Mouse (Mus musculus) E14TG2a.4 (cell line): ENCODE results near the gene Hs6st1.

Source experiments
- H3K27me3 ChIP-seq: 2 replicates; pipeline ENCODE4 v1.6.1; 2014; ENCODE audit warnings: low read length, control low read depth; ENCODE audit not compliant: insufficient read depth
- H3K36me3 ChIP-seq: 2 replicates; pipeline ENCODE4 v1.6.1; 2014; ENCODE audit warnings: low read length, control low read depth; ENCODE audit not compliant: insufficient read depth
- H3K4me1 ChIP-seq: replicated peaks from 2 replicates; pipeline ENCODE4 v1.6.1; 2014; ENCODE audit warnings: low read depth, low read length, control low read depth
- H3K4me3 ChIP-seq: replicated peaks from 2 replicates; pipeline ENCODE4 v1.5.1; 2014; ENCODE audit warnings: mild to moderate bottlenecking, low read length
- H3K9me3 ChIP-seq: 2 replicates; pipeline ENCODE4 v1.6.1; 2014; ENCODE audit warnings: low read length, control low read depth
- CTCF ChIP-seq: conservative IDR thresholded peaks from 2 replicates; pipeline ENCODE4 v1.5.1; 2014; ENCODE audit warnings: low read length
- NANOG ChIP-seq: IDR thresholded peaks from 2 replicates; pipeline ENCODE4 v1.6.1; 2014; ENCODE audit warnings: borderline replicate concordance, low read length, mixed read lengths
- POU5F1 ChIP-seq: IDR thresholded peaks from 2 replicates; pipeline ENCODE4 v1.6.1; 2014; ENCODE audit warnings: low read length, borderline replicate concordance

The Hs6st1 gene

DNA sequence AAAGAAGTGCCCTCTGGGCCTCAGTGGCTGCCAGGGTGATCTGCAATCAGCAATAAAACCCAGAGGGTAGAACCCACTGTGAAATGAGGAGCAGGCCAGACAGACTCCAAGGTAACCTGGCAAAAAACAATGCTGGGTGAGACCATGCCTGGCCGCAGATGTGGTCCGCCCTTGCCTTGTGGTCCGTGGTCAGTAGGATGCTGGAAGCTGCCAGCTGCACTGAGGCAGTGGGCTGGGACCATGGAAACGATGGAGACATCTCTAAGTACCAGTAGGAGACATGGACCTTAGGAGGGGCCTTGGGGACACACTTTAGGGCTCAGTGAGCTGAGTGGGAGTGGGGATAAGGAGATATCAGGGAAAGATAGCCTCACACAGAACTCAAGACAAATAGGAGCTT lies 64.0 kb downstream of the Hs6st1 start:
- Histone ChIP-seq H3K27me3 (0 out of 2 replicates have a peak, but pooled peaks cover 3% of the 10 kb centered on the region), H3K9me3 (peaks cover 7% of the 10 kb centered on the region; the same call in 1 of the 2 replicates), H3K4me1 (peaks cover 15% of the 10 kb centered on the region), H3K4me3 (no peak overlapping the region), H3K36me3 (no peaks in the 10 kb centered on the region)
- TF ChIP-seq NANOG: no peak
- no peak for TF ChIP-seq POU5F1
- TF ChIP-seq CTCF: no peak

DNA sequence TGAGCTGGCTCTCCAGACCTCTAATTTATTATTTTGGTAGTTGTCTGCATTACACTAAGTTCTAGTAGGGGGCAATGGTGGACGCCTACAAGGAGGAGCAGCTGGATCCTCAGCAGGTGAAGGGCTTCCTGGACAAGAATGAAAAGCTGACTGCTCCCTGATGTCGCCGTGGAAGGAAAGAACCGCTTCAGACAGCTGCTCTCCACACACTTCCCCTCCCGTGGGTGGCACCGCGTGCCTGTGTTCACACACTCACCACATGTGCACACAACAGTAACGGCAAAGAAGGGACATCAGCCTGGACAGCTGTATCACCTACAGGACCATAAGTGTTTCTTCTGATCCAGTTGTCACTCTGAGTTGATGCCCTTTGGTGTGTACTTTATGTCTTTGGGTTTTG lies 64.8 kb downstream of the Hs6st1 start:
- H3K4me3 ChIP-seq: no peak overlapping the region
- peaks cover 7% of the 10 kb centered on the region; the same call in 1 of the 2 replicates for H3K9me3 ChIP-seq
- H3K4me1 ChIP-seq: peaks cover 18% of the 10 kb centered on the region
- H3K27me3 ChIP-seq: no peaks in the 10 kb centered on the region
- no peaks in the 10 kb centered on the region for H3K36me3 ChIP-seq
- no peak for TF ChIP-seq CTCF
- no peak for TF ChIP-seq NANOG
- TF ChIP-seq POU5F1: no peak

DNA sequence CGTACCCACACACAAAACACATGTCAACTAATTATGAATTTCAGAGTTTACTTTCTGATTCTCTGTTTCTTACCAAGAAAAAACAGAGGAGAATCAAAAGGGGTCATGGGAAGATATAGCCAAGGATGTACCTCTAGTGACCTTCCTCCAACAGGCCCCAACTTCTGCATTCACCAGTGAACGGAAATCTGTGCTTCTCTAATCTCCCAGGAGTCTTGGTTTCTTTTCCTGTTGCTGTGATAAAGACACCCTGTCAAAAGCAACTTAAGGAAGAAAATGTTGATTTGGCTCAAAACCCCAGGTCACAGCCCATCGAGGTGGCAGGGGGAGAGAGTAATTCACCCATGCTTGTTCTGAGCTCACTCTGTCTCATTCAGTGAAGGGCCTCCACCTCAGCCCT lies 65.4 kb downstream of the Hs6st1 start:
- no peak for TF ChIP-seq POU5F1
- no peak for TF ChIP-seq NANOG
- Histone ChIP-seq H3K9me3 (peaks cover 7% of the 10 kb centered on the region; the same call in 1 of the 2 replicates), H3K4me1 (peaks cover 21% of the 10 kb centered on the region), H3K4me3 (no peak overlapping the region), H3K36me3 (no peaks in the 10 kb centered on the region), H3K27me3 (no peaks in the 10 kb centered on the region)

DNA sequence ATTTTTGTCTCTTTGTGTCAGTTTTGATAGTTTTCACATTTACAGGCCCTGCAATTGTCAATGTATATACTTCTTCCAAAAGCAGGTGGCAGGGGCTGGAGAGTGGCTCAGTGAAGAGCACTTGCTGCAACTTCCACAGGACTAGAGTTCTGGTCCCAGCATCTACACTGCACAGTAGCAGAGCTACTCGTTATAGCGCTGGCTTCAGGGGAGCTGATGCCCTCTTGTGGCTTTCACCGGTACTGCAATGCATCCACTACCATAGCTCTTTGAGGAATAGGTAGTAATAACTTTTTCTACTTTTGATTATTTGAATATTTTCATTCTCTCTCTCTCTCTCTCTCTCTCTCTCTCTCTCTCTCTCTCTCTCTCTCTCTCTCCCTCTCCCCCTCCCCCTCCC lies 66.4 kb downstream of the Hs6st1 start:
- Histone ChIP-seq H3K36me3 (no peaks in the 10 kb centered on the region), H3K4me1 (peaks cover 21% of the 10 kb centered on the region), H3K27me3 (no peaks in the 10 kb centered on the region), H3K4me3 (no peak overlapping the region), H3K9me3 (peaks cover 7% of the 10 kb centered on the region; the same call in 1 of the 2 replicates)
- peak; percentile 98 for TF ChIP-seq CTCF
- TF ChIP-seq NANOG: no peak
- no peak for TF ChIP-seq POU5F1

DNA sequence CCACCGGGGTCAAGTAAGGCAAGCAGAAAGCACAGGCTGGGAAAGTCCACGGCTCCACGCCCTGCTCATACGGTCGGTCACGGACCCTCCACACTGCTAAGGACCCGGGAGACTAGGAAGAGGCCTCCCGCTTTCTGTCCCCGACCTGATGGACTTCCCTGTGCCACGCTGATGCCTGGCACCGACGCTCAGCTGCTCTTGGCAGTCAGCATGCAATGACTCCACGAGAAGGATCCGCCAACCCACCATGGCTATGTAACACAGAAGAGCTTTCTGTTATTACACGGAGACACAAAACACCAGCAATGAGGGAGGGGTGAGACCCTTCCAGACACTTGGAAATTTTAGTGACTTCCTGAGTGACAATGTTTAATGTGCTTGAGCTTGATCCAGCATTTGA lies 72.1 kb downstream of the Hs6st1 start:
- no peak overlapping the region for H3K4me3 ChIP-seq
- no peak for TF ChIP-seq POU5F1
- no peak for TF ChIP-seq CTCF
- TF ChIP-seq NANOG: no peak
- 0 out of 2 replicates have a peak, but pooled peaks cover 6% of the 10 kb centered on the region for H3K4me1 ChIP-seq
- H3K27me3 ChIP-seq: no peaks in the 10 kb centered on the region
- H3K36me3 ChIP-seq: peaks cover 53% of the 10 kb centered on the region
- no peaks in the 10 kb centered on the region for H3K9me3 ChIP-seq

DNA sequence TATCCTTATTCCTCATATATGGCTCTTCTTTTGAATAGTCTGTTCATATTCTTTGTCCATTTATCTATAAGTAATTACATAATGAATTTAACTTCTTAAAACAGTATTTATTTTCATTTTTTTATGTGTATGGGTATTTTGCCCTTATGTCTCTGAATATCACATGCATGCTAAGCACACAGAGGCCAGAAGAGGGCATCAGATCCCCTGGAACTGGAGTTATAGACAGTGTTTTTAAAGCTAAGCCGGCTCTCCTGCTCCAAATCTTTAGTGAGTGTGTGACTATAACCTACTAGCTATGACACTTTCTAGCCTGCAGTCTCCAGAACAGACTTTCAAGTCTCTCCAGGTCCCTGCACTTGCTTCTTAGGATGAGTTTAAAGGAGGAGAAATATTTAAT lies 76.8 kb downstream of the Hs6st1 start:
- Histone ChIP-seq H3K4me3 (no peak overlapping the region), H3K36me3 (peaks cover 99% of the 10 kb centered on the region), H3K27me3 (no peaks in the 10 kb centered on the region), H3K4me1 (no peaks in the 10 kb centered on the region), H3K9me3 (no peaks in the 10 kb centered on the region)
- TF ChIP-seq CTCF (peak; percentile 41), POU5F1 (no peak), NANOG (no peak)

DNA sequence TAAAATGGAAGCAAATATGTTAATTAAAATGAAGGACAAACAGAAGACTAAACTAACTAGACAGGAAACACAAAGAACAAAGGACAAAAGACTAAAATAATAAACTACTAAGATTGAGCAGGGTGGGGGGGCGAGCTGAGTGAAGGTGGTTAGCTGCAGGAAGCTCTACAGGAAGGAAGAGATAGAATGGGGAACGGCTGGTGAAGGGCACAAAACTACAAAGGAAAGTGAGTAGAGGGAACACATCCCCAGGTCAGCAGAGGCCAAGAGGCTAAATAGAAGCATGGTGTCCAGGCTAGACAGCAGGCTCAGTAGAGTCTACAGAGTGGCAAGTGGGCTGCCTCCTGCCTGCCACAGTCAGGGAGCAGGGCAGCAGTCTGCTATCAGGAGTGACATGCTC lies 80.6 kb downstream of the Hs6st1 start:
- no peak overlapping the region for H3K4me3 ChIP-seq
- H3K4me1 ChIP-seq: no peaks in the 10 kb centered on the region
- H3K27me3 ChIP-seq: no peaks in the 10 kb centered on the region
- TF ChIP-seq POU5F1 (no peak), CTCF (no peak)
- no peaks in the 10 kb centered on the region for H3K9me3 ChIP-seq
- H3K36me3 ChIP-seq: peaks cover 99% of the 10 kb centered on the region

DNA sequence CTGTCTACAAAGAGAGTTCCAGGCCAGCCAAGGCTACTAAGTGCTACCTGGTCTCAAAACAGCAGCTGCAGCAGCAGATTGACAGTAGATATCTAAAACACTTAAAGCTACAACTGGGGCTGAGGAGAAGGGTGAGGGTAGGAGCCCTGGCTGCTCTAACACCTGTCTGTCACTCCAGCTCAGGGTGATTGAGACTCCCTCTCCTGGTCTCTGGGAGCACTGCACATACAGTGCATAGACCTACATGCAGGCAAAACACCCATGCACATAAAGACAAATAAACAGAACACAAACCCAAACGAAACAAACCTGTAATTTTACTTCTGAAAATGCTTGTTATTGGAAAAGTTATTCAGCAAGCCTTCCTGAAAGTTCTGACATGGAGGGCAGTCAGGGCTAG lies 81.2 kb downstream of the Hs6st1 start:
- Histone ChIP-seq H3K27me3 (no peaks in the 10 kb centered on the region), H3K4me3 (no peak overlapping the region), H3K36me3 (peaks cover 99% of the 10 kb centered on the region), H3K9me3 (no peaks in the 10 kb centered on the region), H3K4me1 (no peaks in the 10 kb centered on the region)
- TF ChIP-seq POU5F1 (no peak), NANOG (no peak), CTCF (peak; percentile 79)
